Mouse (Mus musculus) CH12.LX (cell line): ENCODE measurements around the gene Kpna3.

Experiments used
- CTCF ChIP-seq, 2 experiments: IDR thresholded peaks in 1 of 2; conservative IDR thresholded peaks in 1 of 2; 2 replicates each; pipeline ENCODE4 v1.5.1; 2011 to 2012; ENCODE audit warnings: low read depth in 2 of 2, low read length in 2 of 2, improper control_type of control experiment in 1 of 2, inconsistent platforms in 1 of 2, mild to moderate bottlenecking in 1 of 2, moderate library complexity in 1 of 2
- MAX ChIP-seq: IDR thresholded peaks from 2 replicates; pipeline ENCODE4 v1.6.1; 2011; ENCODE audit warnings: low read length, improper control_type of control experiment
- TCF12 ChIP-seq: IDR thresholded peaks from 2 replicates; pipeline ENCODE4 v1.6.1; 2014; ENCODE audit warnings: low read depth, mild to moderate bottlenecking, inconsistent platforms, low read length, improper control_type of control experiment
- UBTF ChIP-seq: IDR thresholded peaks from 2 replicates; pipeline ENCODE4 v1.6.1; 2012; ENCODE audit warnings: low read depth, mild to moderate bottlenecking, inconsistent platforms, low read length, improper control_type of control experiment, moderate library complexity
- ZKSCAN1 ChIP-seq: IDR thresholded peaks from 2 replicates; pipeline ENCODE4 v1.6.1; 2012; ENCODE audit warnings: low read depth, inconsistent platforms, low read length, improper control_type of control experiment, borderline replicate concordance

DNA sequence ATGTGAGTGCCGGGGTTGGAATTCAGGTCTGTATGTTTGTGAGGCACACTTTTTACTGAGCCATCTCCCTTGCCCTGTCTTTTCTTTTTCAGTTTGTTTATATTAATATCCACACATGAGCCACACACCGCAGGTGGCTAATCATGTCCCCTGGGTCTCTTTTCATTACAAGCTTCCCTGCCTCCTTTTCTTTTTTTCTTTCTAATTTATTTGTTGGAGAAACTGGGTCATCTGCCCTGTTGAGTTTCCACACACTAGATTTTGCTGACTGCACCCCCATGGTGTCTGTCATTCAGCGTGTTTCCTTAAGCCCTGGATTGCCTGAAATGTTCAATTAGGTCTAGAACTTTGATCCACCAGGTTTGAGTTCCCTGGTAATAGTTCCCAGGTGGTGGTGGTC, 15.9 kb upstream of the Kpna3 start:
- TF ChIP-seq UBTF (no peak), ZKSCAN1 (no peak), CTCF (conservative IDR thresholded peaks at IDR 0.05 in 1 of 2, IDR thresholded peaks at IDR 0.05 in 1 of 2; ENCODE audit: low read depth in 2 of 2, low read length in 2 of 2) (no peak), MAX (no peak), TCF12 (no peak)
